Mouse (Mus musculus): Measurements from ENCODE around the gene Spag16. TPM values are rescaled to one million over a fixed set of nuclear protein-coding genes. Genes with fewer than 3 reads are reported as not detected.

Spag16 gene
- polyA plus RNA-seq, 1 experiment, result not detected

DNA sequence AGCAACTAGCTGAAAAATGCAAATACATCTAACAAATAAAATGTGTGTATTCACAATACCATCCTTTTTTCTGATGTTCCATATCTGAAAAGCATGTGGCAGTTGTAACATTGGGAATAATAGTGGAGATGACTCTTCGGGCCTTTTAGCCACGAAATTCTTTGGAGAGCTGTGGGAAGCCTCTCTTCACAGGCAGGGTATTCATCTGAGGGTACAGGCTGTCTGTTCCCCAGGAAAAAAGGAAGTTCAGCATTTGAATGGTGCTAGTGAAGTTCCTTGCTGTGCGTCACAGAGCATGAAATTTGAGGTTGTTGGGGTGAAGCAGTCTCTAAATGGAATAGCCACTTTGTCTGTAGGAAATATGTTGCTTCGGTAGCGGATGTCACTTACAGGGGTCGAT, 246.7 kb downstream of the Spag16 start:
- no peak overlapping the region for H3K4me2 ChIP-seq (ENCODE audit: low read depth)
- no peak overlapping the region for H3K4me3 ChIP-seq
- H3K79me2 ChIP-seq (ENCODE audit: control insufficient read depth, insufficient read depth), result no peaks in the 10 kb centered on the region
- H3ac ChIP-seq (ENCODE audit: control insufficient read depth, insufficient read length), result no peak overlapping the region
- TF ChIP-seq MYOD1 (IDR thresholded peaks at IDR 0.05; ENCODE audit: control insufficient read depth in 1 of 3, insufficient read length in 2 of 3, low read depth in 2 of 3), result no peak
- TF ChIP-seq POLR2A (IDR thresholded peaks at IDR 0.05; ENCODE audit: insufficient read length, low read depth), result no peak
- no peak for TF ChIP-seq SRF (IDR thresholded peaks at IDR 0.05; ENCODE audit: control insufficient read depth, insufficient read length, low read depth)
- no peak for TF ChIP-seq REST (IDR thresholded peaks at IDR 0.05; ENCODE audit: insufficient read depth, insufficient read length)
- TF ChIP-seq E2F4 (IDR thresholded peaks at IDR 0.05; ENCODE audit: insufficient read depth), result no peak
- TF ChIP-seq USF1 (IDR thresholded peaks at IDR 0.05; ENCODE audit: low read depth), result no peak
- no peak for TF ChIP-seq CEBPB (IDR thresholded peaks at IDR 0.05; ENCODE audit: insufficient read depth, poor library complexity, severe bottlenecking)
- no peak for TF ChIP-seq TCF12 (IDR thresholded peaks at IDR 0.05; ENCODE audit: insufficient read depth, poor library complexity, severe bottlenecking)
- TF ChIP-seq POLR2AphosphoS2 (IDR thresholded peaks at IDR 0.05; ENCODE audit: insufficient read length, low read depth), result no peak
- TF ChIP-seq MYOG (IDR thresholded peaks at IDR 0.05; ENCODE audit: control insufficient read depth in 1 of 3, insufficient read depth in 1 of 3, insufficient read length in 2 of 3, low read depth in 2 of 3), result no peak
- no peak for TF ChIP-seq MAX (IDR thresholded peaks at IDR 0.05; ENCODE audit: low read depth)
- TF ChIP-seq TCF3 (IDR thresholded peaks at IDR 0.05; ENCODE audit: insufficient read length, low read depth), result no peak
- H3K36me3 ChIP-seq (ENCODE audit: control insufficient read depth, insufficient read depth), result no peaks in the 10 kb centered on the region
- H3K27me3 ChIP-seq (ENCODE audit: control insufficient read depth, insufficient read depth, insufficient read length), result no peaks in the 10 kb centered on the region

DNA sequence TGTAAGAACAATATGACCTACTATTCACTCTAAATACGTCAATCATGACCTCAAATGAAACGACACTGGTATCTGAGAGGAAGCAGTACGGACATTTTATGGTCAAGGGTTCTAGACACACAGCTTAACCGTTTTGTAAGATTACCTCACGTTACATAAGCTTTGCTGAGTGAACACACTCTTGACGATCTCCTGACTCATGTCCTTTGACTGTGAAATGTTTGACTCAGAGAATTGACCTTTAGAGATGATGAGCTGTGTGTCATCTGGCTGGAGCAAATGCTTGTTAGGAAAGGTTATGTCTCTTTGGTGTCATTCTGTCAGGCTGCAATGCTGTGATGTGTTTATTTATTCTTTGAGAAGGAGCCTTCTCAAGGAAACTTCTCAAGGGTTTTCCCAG, 252.0 kb downstream of the Spag16 start:
- Histone ChIP-seq H3K27me3 (ENCODE audit: control insufficient read depth, insufficient read depth, insufficient read length) (no peaks in the 10 kb centered on the region), H3K79me2 (ENCODE audit: control insufficient read depth, insufficient read depth) (no peaks in the 10 kb centered on the region), H3K4me3 (no peak overlapping the region), H3K36me3 (ENCODE audit: control insufficient read depth, insufficient read depth) (no peaks in the 10 kb centered on the region), H3K4me2 (ENCODE audit: low read depth) (peak overlapping the region; percentile 12), H3ac (ENCODE audit: control insufficient read depth, insufficient read length) (no peak overlapping the region)
- TF ChIP-seq E2F4 (IDR thresholded peaks at IDR 0.05; ENCODE audit: insufficient read depth) (no peak), CEBPB (IDR thresholded peaks at IDR 0.05; ENCODE audit: insufficient read depth, poor library complexity, severe bottlenecking) (peak; percentile 86), MYOD1 (IDR thresholded peaks at IDR 0.05; ENCODE audit: control insufficient read depth in 1 of 3, insufficient read length in 2 of 3, low read depth in 2 of 3) (no peak), MAX (IDR thresholded peaks at IDR 0.05; ENCODE audit: low read depth) (peak; percentile 32)

DNA sequence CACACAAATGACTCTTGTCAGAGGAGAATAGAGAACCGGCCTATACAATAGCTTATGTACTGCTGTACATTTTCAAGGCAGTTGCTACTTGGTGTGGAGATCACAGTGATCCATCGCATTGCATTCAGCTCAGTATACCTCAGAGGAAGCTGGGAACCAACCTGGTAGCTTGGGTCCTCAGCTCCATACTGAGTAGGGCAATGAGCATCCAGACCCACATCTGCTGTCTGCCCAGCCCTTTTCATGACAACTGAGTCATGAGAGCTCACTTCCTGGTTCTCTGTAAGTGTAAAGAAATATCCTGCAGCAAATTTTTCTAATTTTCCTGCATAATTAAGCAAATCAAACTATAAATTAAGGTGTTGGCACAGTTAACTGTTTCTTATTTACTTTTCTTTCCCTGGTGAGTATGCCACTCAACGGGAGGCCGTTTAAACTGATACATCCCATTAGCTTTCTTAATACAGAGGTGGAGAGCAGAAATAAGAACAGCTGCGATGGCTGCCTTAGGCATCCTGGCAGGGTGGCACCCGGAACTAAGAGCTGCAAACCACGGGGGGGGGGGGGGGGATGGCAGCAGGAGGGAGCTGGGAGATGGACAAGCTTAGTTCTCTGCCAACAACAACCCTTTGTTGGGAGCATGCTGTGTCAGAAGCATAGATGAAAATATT, 255.6 kb downstream of the Spag16 start:
- Histone ChIP-seq H3K4me2 (ENCODE audit: low read depth) (peak overlapping the region; percentile 39), H3ac (ENCODE audit: control insufficient read depth, insufficient read length) (no peak overlapping the region), H3K36me3 (ENCODE audit: control insufficient read depth, insufficient read depth) (no peaks in the 10 kb centered on the region), H3K79me2 (ENCODE audit: control insufficient read depth, insufficient read depth) (no peaks in the 10 kb centered on the region), H3K27me3 (ENCODE audit: control insufficient read depth, insufficient read depth, insufficient read length) (no peaks in the 10 kb centered on the region), H3K4me3 (no peak overlapping the region)
- no peak for TF ChIP-seq CEBPB (IDR thresholded peaks at IDR 0.05; ENCODE audit: insufficient read depth, poor library complexity, severe bottlenecking)
- no peak for TF ChIP-seq REST (IDR thresholded peaks at IDR 0.05; ENCODE audit: insufficient read depth, insufficient read length)
- no peak for TF ChIP-seq MAX (IDR thresholded peaks at IDR 0.05; ENCODE audit: low read depth)
- TF ChIP-seq POLR2A (IDR thresholded peaks at IDR 0.05; ENCODE audit: insufficient read length, low read depth), result no peak
- no peak for TF ChIP-seq MYOG (IDR thresholded peaks at IDR 0.05; ENCODE audit: control insufficient read depth in 1 of 3, insufficient read depth in 1 of 3, insufficient read length in 2 of 3, low read depth in 2 of 3)
- TF ChIP-seq POLR2AphosphoS2 (IDR thresholded peaks at IDR 0.05; ENCODE audit: insufficient read length, low read depth), result no peak
- no peak for TF ChIP-seq E2F4 (IDR thresholded peaks at IDR 0.05; ENCODE audit: insufficient read depth)

DNA sequence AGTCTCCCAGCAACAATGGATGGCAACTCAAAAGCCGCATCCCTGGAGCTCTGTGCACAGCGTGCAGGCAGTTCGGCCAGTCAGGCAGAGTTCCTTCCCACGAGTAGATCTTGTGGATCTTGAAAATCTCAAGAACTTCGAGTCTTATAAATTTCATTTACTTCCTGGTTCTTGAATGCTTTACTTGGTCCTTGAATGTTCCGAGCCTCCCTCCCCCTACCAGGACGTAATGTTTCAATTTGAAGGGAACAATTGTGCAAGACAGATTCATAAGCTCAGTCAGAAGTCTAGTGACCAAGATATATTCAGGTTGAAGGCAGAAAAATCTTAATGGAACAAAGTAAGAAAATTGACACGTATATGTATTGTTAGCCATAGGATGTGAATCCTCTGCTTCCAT, 277.9 kb downstream of the Spag16 start:
- Histone ChIP-seq H3ac (ENCODE audit: control insufficient read depth, insufficient read length) (no peak overlapping the region), H3K79me2 (ENCODE audit: control insufficient read depth, insufficient read depth) (no peaks in the 10 kb centered on the region), H3K36me3 (ENCODE audit: control insufficient read depth, insufficient read depth) (no peaks in the 10 kb centered on the region), H3K27me3 (ENCODE audit: control insufficient read depth, insufficient read depth, insufficient read length) (no peaks in the 10 kb centered on the region), H3K4me2 (ENCODE audit: low read depth) (no peak overlapping the region), H3K4me3 (no peak overlapping the region)
- TF ChIP-seq POLR2AphosphoS2 (IDR thresholded peaks at IDR 0.05; ENCODE audit: insufficient read length, low read depth), result no peak

DNA sequence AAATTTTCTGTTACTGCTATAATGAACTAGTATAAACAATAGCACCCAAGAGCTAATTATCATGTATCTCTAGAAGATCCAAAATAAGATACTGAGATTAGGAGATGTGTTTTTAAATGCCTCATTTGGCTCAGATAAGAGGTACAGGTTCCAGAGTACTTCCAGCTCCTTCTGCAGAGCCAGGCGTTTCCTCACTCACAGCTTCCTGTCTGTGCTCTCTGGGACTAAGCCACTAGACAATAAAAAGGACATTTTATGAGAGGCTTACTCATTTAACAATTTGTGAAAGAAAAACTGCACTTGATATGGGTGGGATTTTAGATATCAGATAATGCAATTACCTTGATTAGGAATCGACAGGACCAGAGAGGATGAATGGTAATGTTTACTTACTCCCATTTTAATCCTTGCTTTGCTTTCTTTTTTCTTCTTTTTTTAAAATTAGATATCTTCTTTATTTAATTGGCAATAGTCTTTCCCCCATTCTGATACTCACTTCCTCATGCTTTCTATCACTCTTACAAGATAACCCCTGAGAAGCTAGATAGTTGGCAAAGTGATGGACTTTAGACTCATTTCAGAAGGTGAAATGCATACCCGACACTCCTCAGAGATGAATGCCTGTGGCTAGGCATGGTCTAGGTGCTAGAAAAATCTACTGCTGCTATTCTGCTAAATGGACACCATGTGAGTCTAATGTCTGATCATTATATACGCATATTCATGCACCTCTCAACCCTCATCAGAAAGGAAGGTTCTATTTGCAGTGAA, 289.6 kb downstream of the Spag16 start:
- H3ac ChIP-seq (ENCODE audit: control insufficient read depth, insufficient read length), result no peak overlapping the region
- no peaks in the 10 kb centered on the region for H3K27me3 ChIP-seq (ENCODE audit: control insufficient read depth, insufficient read depth, insufficient read length)
- no peak overlapping the region for H3K4me3 ChIP-seq
- H3K4me2 ChIP-seq (ENCODE audit: low read depth), result no peak overlapping the region
- H3K79me2 ChIP-seq (ENCODE audit: control insufficient read depth, insufficient read depth), result no peaks in the 10 kb centered on the region
- TF ChIP-seq CEBPB (IDR thresholded peaks at IDR 0.05; ENCODE audit: insufficient read depth, poor library complexity, severe bottlenecking), result no peak
- no peak for TF ChIP-seq MYOD1 (IDR thresholded peaks at IDR 0.05; ENCODE audit: control insufficient read depth in 1 of 3, insufficient read length in 2 of 3, low read depth in 2 of 3)
- TF ChIP-seq E2F4 (IDR thresholded peaks at IDR 0.05; ENCODE audit: insufficient read depth), result no peak
- TF ChIP-seq REST (IDR thresholded peaks at IDR 0.05; ENCODE audit: insufficient read depth, insufficient read length), result no peak
- TF ChIP-seq POLR2A (IDR thresholded peaks at IDR 0.05; ENCODE audit: insufficient read length, low read depth), result no peak
- no peak for TF ChIP-seq USF1 (IDR thresholded peaks at IDR 0.05; ENCODE audit: low read depth)
- no peak for TF ChIP-seq TCF3 (IDR thresholded peaks at IDR 0.05; ENCODE audit: insufficient read length, low read depth)
- TF ChIP-seq POLR2AphosphoS2 (IDR thresholded peaks at IDR 0.05; ENCODE audit: insufficient read length, low read depth), result no peak
- TF ChIP-seq SRF (IDR thresholded peaks at IDR 0.05; ENCODE audit: control insufficient read depth, insufficient read length, low read depth), result no peak
- no peak for TF ChIP-seq MYOG (IDR thresholded peaks at IDR 0.05; ENCODE audit: control insufficient read depth in 1 of 3, insufficient read depth in 1 of 3, insufficient read length in 2 of 3, low read depth in 2 of 3)
- H3K36me3 ChIP-seq (ENCODE audit: control insufficient read depth, insufficient read depth), result no peaks in the 10 kb centered on the region

Data from myocyte (in vitro differentiated cells).